Mouse (Mus musculus) hindbrain, embryonic 13.5 days (tissue): ENCODE data around the gene Lmbrd1. TPM values are rescaled to one million over a fixed set of nuclear protein-coding genes. Genes with fewer than 3 reads are reported as not detected.
A peak's percentile ranks its signal among the peaks of the same experiment; 100 is the strongest.

Experiments used
- ATAC-seq: fragments of 200-750 bp; cut with Nextera tagmentation; 2 replicates; pipeline ENCODE4 v1.8.0; 2017; ENCODE audit warnings: moderate TSS enrichment; ENCODE audit not compliant: low FRiP score
- H3K27ac ChIP-seq: fragments of 300-500 bp; sonication (generic); 2 replicates; pipeline ENCODE4 v1.5.1; 2015; ENCODE audit warnings: inconsistent platforms, mild to moderate bottlenecking, moderate library complexity
- H3K27me3 ChIP-seq: fragments of 300-500 bp; sonication (generic); 2 replicates; pipeline ENCODE4 v1.6.1; 2015; ENCODE audit warnings: mild to moderate bottlenecking, inconsistent platforms
- H3K36me3 ChIP-seq: fragments of 300-500 bp; sonication (generic); 2 replicates; pipeline ENCODE4 v1.6.1; 2015; ENCODE audit warnings: mild to moderate bottlenecking, inconsistent platforms
- H3K4me1 ChIP-seq: fragments of 300-500 bp; sonication (generic); replicated peaks from 2 replicates; pipeline ENCODE4 v1.6.1; 2015; ENCODE audit warnings: inconsistent platforms
- H3K4me2 ChIP-seq: fragments of 300-500 bp; sonication (generic); 2 replicates; pipeline ENCODE4 v1.6.1; 2015; ENCODE audit warnings: inconsistent platforms, mild to moderate bottlenecking, moderate library complexity
- H3K4me3 ChIP-seq: fragments of 300-500 bp; sonication (generic); 2 replicates; pipeline ENCODE4 v1.5.1; 2015; ENCODE audit warnings: mild to moderate bottlenecking, inconsistent platforms
- H3K9ac ChIP-seq: fragments of 300-500 bp; sonication (generic); 2 replicates; pipeline ENCODE4 v1.6.1; 2015; ENCODE audit warnings: mild to moderate bottlenecking, inconsistent platforms
- H3K9me3 ChIP-seq: fragments of 300-500 bp; sonication (generic); 2 replicates; pipeline ENCODE4 v1.6.1; 2016; ENCODE audit warnings: inconsistent platforms
- WGBS: fragments of 180-500 bp; shearing (Covaris S2); methylation state at CpG from one replicate; pipeline ENCODE4 v1.1.7; 2015; 5-methylcytosine and 5-hydroxymethylcytosine counted together
- polyA plus RNA-seq: library from polyadenylated mRNA; unstranded; fragments of >200 nt; fragmentation: Nextera tagmentation; extraction: Ambion mirVana; gene quantifications from 2 replicates; pipeline ENCODE4 v1.2.1, GENCODE M21; 2015

Lmbrd1 gene
- polyA plus RNA-seq, 1 experiment from 2014 or later: 48.0 TPM

- Histone ChIP-seq H3K4me3 (no peak overlapping the region), H3K4me1 (peaks cover under 1% of the 10 kb centered on the region), H3K4me2 (no peak overlapping the region), H3K27ac (no peak overlapping the region), H3K27me3 (no peaks in the 10 kb centered on the region), H3K9me3 (no peaks in the 10 kb centered on the region), H3K9ac (no peak overlapping the region), H3K36me3 (peaks cover 19% of the 10 kb centered on the region)
- WGBS: 94% methylated on average over 7 of the region's 7 CpGs
- no peak for ATAC-seq
Measured at GRCm38 (mm10) chr1:24685606-24686005, 7.2 kb downstream of the Lmbrd1 start.

- no peak overlapping the region for H3K9ac ChIP-seq
- no peak overlapping the region for H3K27ac ChIP-seq
- H3K4me2 ChIP-seq: no peak overlapping the region
- no peak for ATAC-seq
- no peak overlapping the region for H3K4me3 ChIP-seq
- WGBS: 89% methylated on average over 4 of the region's 4 CpGs
- no peaks in the 10 kb centered on the region for H3K27me3 ChIP-seq
- H3K9me3 ChIP-seq: no peaks in the 10 kb centered on the region
- H3K4me1 ChIP-seq: no peaks in the 10 kb centered on the region
- H3K36me3 ChIP-seq: peaks cover 19% of the 10 kb centered on the region
Measured at GRCm38 (mm10) chr1:24686235-24687021, 8.0 kb downstream of the Lmbrd1 start.

- no peaks in the 10 kb centered on the region for H3K4me1 ChIP-seq
- no peak overlapping the region for H3K4me2 ChIP-seq
- no peak overlapping the region for H3K4me3 ChIP-seq
- no peak for ATAC-seq
- 87% methylated on average over 3 of the region's 3 CpGs for WGBS
- H3K9ac ChIP-seq: no peak overlapping the region
- H3K36me3 ChIP-seq: peaks cover 10% of the 10 kb centered on the region
- H3K9me3 ChIP-seq: no peaks in the 10 kb centered on the region
- H3K27me3 ChIP-seq: no peaks in the 10 kb centered on the region
- no peak overlapping the region for H3K27ac ChIP-seq
Measured at GRCm38 (mm10) chr1:24697677-24698076, 19.2 kb downstream of the Lmbrd1 start.

GRCm38 (mm10) chr1:24698146-24698880, 19.9 kb downstream of the Lmbrd1 start:
- Histone ChIP-seq H3K27ac (no peak overlapping the region), H3K9me3 (no peaks in the 10 kb centered on the region), H3K9ac (no peak overlapping the region), H3K4me2 (no peak overlapping the region), H3K36me3 (peaks cover 4% of the 10 kb centered on the region), H3K4me3 (no peak overlapping the region), H3K4me1 (no peaks in the 10 kb centered on the region), H3K27me3 (no peaks in the 10 kb centered on the region)
- WGBS: 71% methylated on average over 9 of the region's 9 CpGs
- no peak for ATAC-seq

- Histone ChIP-seq H3K27me3 (no peaks in the 10 kb centered on the region), H3K36me3 (peaks cover 3% of the 10 kb centered on the region; the same call in 1 of the 2 replicates), H3K27ac (no peak overlapping the region), H3K9ac (no peak overlapping the region), H3K4me1 (no peaks in the 10 kb centered on the region), H3K4me3 (no peak overlapping the region), H3K4me2 (no peak overlapping the region), H3K9me3 (no peaks in the 10 kb centered on the region)
- WGBS: 28% methylated on average over 9 of the region's 9 CpGs
- 0 out of 2 replicates have a peak, but pooled peaks have one; percentile 43 for ATAC-seq
Measured at GRCm38 (mm10) chr1:24699320-24699719, 20.9 kb downstream of the Lmbrd1 start.

GRCm38 (mm10) chr1:24700241-24700640, 21.8 kb downstream of the Lmbrd1 start:
- no peaks in the 10 kb centered on the region for H3K4me1 ChIP-seq
- peaks cover 3% of the 10 kb centered on the region; the same call in 1 of the 2 replicates for H3K36me3 ChIP-seq
- no peak overlapping the region for H3K27ac ChIP-seq
- no peak for ATAC-seq
- no peaks in the 10 kb centered on the region for H3K27me3 ChIP-seq
- no peak overlapping the region for H3K4me2 ChIP-seq
- H3K9ac ChIP-seq: no peak overlapping the region
- H3K9me3 ChIP-seq: no peaks in the 10 kb centered on the region
- H3K4me3 ChIP-seq: no peak overlapping the region
- 94% methylated on average over 5 of the region's 5 CpGs for WGBS

GRCm38 (mm10) chr1:24703821-24704220, 25.4 kb downstream of the Lmbrd1 start:
- Histone ChIP-seq H3K36me3 (peaks cover 22% of the 10 kb centered on the region), H3K4me2 (no peak overlapping the region), H3K4me3 (no peak overlapping the region), H3K27me3 (no peaks in the 10 kb centered on the region), H3K9ac (no peak overlapping the region), H3K9me3 (no peaks in the 10 kb centered on the region), H3K27ac (no peak overlapping the region), H3K4me1 (no peaks in the 10 kb centered on the region)
- WGBS: 86% methylated on average over 6 of the region's 6 CpGs
- no peak for ATAC-seq

- peaks cover 6% of the 10 kb centered on the region for H3K9me3 ChIP-seq
- no peaks in the 10 kb centered on the region for H3K4me1 ChIP-seq
- peaks cover 29% of the 10 kb centered on the region for H3K36me3 ChIP-seq
- no peak overlapping the region for H3K4me2 ChIP-seq
- no peak overlapping the region for H3K9ac ChIP-seq
- no peak overlapping the region for H3K4me3 ChIP-seq
- no peaks in the 10 kb centered on the region for H3K27me3 ChIP-seq
- WGBS: 98% methylated on average over 4 of the region's 4 CpGs
- H3K27ac ChIP-seq: no peak overlapping the region
- ATAC-seq: no peak
Measured at GRCm38 (mm10) chr1:24716301-24716700, 37.9 kb downstream of the Lmbrd1 start.

- H3K4me1 ChIP-seq: no peaks in the 10 kb centered on the region
- WGBS: 63% methylated on average over 3 of the region's 3 CpGs
- peaks cover 25% of the 10 kb centered on the region for H3K36me3 ChIP-seq
- H3K4me3 ChIP-seq: no peak overlapping the region
- no peak overlapping the region for H3K9ac ChIP-seq
- H3K27ac ChIP-seq: no peak overlapping the region
- ATAC-seq: no peak
- H3K4me2 ChIP-seq: no peak overlapping the region
- H3K27me3 ChIP-seq: no peaks in the 10 kb centered on the region
- H3K9me3 ChIP-seq: peaks cover 6% of the 10 kb centered on the region
Measured at GRCm38 (mm10) chr1:24719621-24720020, 41.2 kb downstream of the Lmbrd1 start.

GRCm38 (mm10) chr1:24720209-24720608, 41.8 kb downstream of the Lmbrd1 start:
- Histone ChIP-seq H3K27ac (no peak overlapping the region), H3K4me2 (no peak overlapping the region), H3K4me3 (no peak overlapping the region), H3K9me3 (peaks cover 6% of the 10 kb centered on the region), H3K36me3 (peaks cover 19% of the 10 kb centered on the region), H3K27me3 (no peaks in the 10 kb centered on the region), H3K9ac (no peak overlapping the region), H3K4me1 (no peaks in the 10 kb centered on the region)
- no peak for ATAC-seq
- 81% methylated on average over 1 of the region's 1 CpGs for WGBS

- H3K4me1 ChIP-seq: no peaks in the 10 kb centered on the region
- H3K27ac ChIP-seq: no peak overlapping the region
- H3K27me3 ChIP-seq: no peaks in the 10 kb centered on the region
- no peaks in the 10 kb centered on the region for H3K9me3 ChIP-seq
- H3K4me3 ChIP-seq: no peak overlapping the region
- H3K4me2 ChIP-seq: no peak overlapping the region
- peaks cover 52% of the 10 kb centered on the region for H3K36me3 ChIP-seq
- ATAC-seq: no peak
- 95% methylated on average over 11 of the region's 11 CpGs for WGBS
- no peak overlapping the region for H3K9ac ChIP-seq
Measured at GRCm38 (mm10) chr1:24729784-24730183, 51.4 kb downstream of the Lmbrd1 start.

- 95% methylated on average over 3 of the region's 3 CpGs for WGBS
Measured at GRCm38 (mm10) chr1:24732286-24732685, 53.9 kb downstream of the Lmbrd1 start.

More at GRCm38 (mm10) chr1:24732286-24732685, 53.9 kb downstream of the Lmbrd1 start:
- H3K36me3 ChIP-seq: peaks cover 52% of the 10 kb centered on the region
- no peak overlapping the region for H3K4me3 ChIP-seq
- no peak overlapping the region for H3K9ac ChIP-seq
- H3K27ac ChIP-seq: no peak overlapping the region
- H3K4me2 ChIP-seq: no peak overlapping the region
- H3K4me1 ChIP-seq: no peaks in the 10 kb centered on the region
- no peaks in the 10 kb centered on the region for H3K9me3 ChIP-seq
- no peaks in the 10 kb centered on the region for H3K27me3 ChIP-seq
- no peak for ATAC-seq
